Mouse (Mus musculus) embryonic stem cell, embryonic (primary cell): ENCODE measurements at regions not wholly inside any gene's neighbourhood (a gene's known extent, or its start where the extent isn't known, plus 50 kb on each side); places are given as distances from the start of the nearest gene placed in this dataset.
"Not testable (repeated sequence)": the region's sequence is repeated elsewhere in the genome, so short reads cannot be mapped to it uniquely, and the experiment has no call there.

Source experiments
- CTCF ChIA-PET, 4 experiments: fragments of 300-600 bp in 2 of 4; fragments of 350-600 bp in 2 of 4; sonication (Branson Sonifier 250); formaldehyde crosslinking; loops; one replicate each; lab custom pipeline; 2022; ENCODE audit warnings: inconsistent platforms in 2 of 4; lab: Charles Lee
- POLR2A ChIA-PET, 4 experiments: fragments of 300-600 bp in 2 of 4; fragments of 350-600 bp in 2 of 4; sonication (Branson Sonifier 250); formaldehyde crosslinking; loops; one replicate each; lab custom pipeline; 2022; ENCODE audit warnings: antibody characterized with exemption in 4 of 4, inconsistent platforms in 1 of 4; lab: Charles Lee

GRCm38 (mm10) chr12:119527760-119528159 lies 213.7 kb downstream of the Macc1 start:
- ChIA-PET POLR2A (no interaction called here), CTCF (no interaction called here)

- POLR2A ChIA-PET, CTCF ChIA-PET: not testable (repeated sequence)
Measured at GRCm38 (mm10) chr12:119548376-119548775, 234.3 kb downstream of the Macc1 start.

- POLR2A ChIA-PET = no interaction called here
- CTCF ChIA-PET = no interaction called here
Measured at GRCm38 (mm10) chr12:119576690-119577089, 262.6 kb downstream of the Macc1 start.

GRCm38 (mm10) chr12:119577280-119577679 lies 263.2 kb downstream of the Macc1 start:
- POLR2A ChIA-PET = no interaction called here
- CTCF ChIA-PET = no interaction called here

- POLR2A ChIA-PET = no interaction called here
- CTCF ChIA-PET = no interaction called here
Measured at GRCm38 (mm10) chr12:119601361-119601760, 287.3 kb downstream of the Macc1 start.

GRCm38 (mm10) chr12:119624238-119624637 lies 310.2 kb downstream of the Macc1 start:
- ChIA-PET CTCF (no interaction called here), POLR2A (no interaction called here)

- ChIA-PET CTCF (interaction anchor here in 1 of 4 experiments (0.6 kb wide), 1 partner anchor 1829 kb away, joined by 6 read pairs; no protein-coding TSS in a partner anchor), POLR2A (no interaction called here)
Measured at GRCm38 (mm10) chr12:119655366-119655765, 290.3 kb upstream of the Tmem196 start.
